Mouse (Mus musculus) A20 (cell line): ENCODE data around the gene Csnk1d.
A peak's percentile ranks its signal among the peaks of the same experiment; 100 is the strongest.

Source experiments
- DNase-seq: peaks from one replicate; pipeline ENCODE4 v3.0.0-alpha.2; 2011; ENCODE audit warnings: low read depth, low spot score

The Csnk1d gene

GRCm38 (mm10) chr11:120990951-120991526, at the start of gene Csnk1d:
Gene Csnk1d (minus strand): TSS chr11:120991330.
- peak; percentile 98 for DNase-seq

DNA sequence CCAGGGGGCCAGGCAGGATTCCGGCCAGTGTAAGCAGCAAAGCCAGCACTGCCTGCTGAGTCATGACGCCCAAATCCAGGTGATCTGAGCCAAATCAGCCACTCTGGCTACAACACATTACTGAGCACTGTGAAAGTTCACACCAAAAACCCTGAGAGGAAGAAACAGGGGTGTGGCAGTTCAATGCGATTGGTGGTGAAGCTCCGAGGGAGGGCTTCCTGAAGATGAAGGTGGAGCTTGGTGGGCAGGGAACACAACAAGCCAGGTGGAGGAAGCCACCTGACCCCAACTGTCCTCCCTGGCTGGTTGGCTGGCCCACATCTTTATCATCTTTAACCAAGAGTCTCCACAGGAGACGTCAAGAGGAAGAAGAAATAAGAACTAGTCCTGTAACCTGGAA, 48.2 kb upstream of the Csnk1d start, which contains the start of gene Cd7:
Cd7 (minus strand) TSS at position 117 of the 400 bp plus-strand sequence.
- no peak for DNase-seq

GRCm38 (mm10) chr11:121038366-121039240, 47.5 kb upstream of the Csnk1d start:
- DNase-seq = no peak

DNA sequence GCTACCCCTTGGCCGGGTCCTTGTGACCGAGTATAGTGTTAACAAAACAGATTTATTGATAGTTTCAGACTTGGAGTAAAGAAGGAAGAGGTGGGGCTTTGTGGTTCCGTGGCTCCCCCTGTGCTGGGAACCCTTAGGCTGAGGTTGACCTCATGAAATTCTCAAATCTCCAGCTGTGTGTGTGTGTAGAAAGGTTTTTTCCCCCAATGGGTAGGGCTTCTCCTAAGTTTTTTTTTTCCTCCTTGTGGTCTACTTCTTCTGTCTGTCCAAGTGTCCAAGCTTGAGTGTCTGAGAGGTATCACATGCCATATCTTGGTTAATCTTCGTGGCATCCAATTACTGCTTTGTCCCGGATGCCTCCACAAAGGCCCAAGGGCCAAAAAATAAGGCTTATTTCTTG, 42.0 kb upstream of the Csnk1d start:
- DNase-seq = no peak

DNA sequence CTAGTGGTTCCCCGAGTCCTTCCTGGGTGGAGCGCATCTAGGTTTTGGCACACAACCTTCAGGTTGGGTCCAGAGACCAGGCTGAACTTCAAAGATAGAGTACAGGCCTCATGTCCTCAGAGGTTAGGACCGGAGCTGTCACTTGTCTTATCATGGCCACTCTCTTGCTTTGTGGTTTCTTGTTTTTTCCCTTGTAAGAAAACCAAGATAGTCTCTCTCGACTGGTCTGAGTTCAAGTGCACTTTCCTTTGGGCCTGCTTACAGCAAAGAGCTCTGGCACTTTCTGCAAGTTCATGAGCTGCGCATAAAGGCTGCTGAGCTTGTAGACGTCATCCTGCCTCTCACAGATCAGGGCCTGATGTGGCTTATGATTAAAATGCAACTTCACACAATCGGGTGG, 36.1 kb upstream of the Csnk1d start:
- no peak for DNase-seq

- no peak for DNase-seq
Observed at GRCm38 (mm10) chr11:121024163-121024562, 33.0 kb upstream of the Csnk1d start.

DNA sequence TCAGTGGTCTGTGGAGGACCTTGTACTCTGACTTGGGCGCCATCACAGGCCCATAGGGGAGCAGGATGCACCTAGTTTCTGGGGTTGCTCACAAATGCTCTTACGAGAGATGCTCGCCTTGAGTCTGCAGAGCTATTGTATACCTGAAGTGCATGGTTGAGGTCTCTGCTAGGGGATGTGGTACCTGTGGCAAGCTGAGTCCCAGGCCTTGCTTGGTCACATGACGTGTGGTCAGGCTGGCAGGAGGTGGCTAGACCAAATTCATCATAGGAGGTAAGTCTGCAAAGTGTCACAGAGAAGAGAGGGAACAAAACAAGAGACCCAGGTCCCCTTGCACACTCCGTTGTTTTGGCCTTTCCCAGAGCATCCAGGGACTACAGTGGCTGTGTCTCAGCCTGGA, 28.4 kb upstream of the Csnk1d start:
- DNase-seq = no peak

GRCm38 (mm10) chr11:121017703-121018102, 26.6 kb upstream of the Csnk1d start:
- peak; percentile 60 for DNase-seq

DNA sequence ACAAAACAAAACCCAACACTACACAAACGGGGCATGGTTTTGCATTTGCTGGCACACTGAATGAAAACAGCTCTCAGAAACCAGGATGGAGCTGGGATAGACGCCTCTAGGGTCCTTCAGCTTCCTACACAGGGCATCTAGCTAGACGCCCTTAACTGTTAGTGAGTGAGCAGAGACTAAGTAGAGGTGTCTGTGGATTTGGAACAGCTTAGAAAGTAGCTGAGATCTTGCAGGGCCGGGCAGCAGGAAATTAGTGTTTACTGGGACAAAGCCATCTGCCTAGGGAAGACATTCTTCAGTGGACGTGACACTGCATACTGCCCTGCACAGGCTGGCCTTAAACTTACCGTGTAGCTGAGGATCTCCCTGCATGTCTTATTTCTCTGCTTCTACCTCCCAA, 24.3 kb upstream of the Csnk1d start:
- DNase-seq = no peak

DNA sequence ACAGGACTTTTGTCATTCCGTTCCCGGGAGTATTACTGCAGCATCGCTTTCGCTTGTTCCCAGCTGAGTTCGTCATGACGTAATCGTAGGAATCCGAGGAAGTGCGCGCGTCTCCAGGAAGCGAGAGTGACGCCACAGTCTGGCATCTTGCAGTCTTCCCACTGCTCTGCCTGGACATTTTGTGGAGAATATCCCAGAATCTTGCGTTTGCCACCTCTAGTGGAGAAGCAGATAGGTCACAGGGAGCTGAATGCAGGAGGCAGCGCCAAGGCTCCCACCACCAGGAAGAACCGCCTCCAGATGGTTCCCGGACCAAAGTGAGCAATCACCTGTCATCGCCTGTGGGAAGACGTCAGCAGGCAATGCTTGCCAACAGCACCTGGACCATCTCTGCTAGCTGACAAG, 23.8 kb upstream of the Csnk1d start:
- no peak for DNase-seq

- no peak for DNase-seq
Observed at GRCm38 (mm10) chr11:121013656-121014055, 22.5 kb upstream of the Csnk1d start.

DNA sequence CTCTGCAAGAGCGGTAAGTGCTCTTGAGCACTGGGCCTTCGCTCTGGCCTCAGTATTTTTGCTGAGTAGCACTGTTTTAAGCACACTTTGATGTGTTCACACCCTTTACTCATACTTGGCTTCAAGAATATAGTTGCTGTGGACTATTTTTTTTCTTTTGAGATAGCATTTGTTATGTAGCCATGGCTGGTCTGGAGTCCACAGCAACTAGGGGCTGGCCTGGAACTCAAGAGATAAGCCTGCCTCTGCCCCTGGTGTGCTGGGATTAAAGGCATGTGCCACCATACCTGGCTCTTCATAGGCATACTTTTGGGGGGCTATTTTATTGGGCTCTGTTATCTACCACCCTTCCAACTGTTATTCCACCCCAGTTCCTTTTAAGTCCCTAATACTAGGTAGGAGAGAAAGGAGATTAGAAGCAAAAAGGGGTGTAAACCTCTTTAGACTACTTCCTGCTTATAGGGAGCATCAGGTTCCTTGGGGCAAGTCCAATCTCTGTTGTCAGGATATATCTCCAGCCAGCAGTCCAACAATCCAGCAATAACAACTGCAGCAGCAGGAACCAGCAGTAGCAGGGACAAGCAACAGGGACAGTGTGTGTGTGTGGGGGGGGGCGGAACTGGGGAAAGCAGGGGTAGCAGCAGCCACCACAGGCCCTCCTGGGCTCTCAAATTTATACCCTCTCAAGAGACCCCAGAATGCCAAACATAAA, 19.1 kb upstream of the Csnk1d start:
- DNase-seq = no peak

- DNase-seq = no peak
Observed at GRCm38 (mm10) chr11:121006184-121006583, 15.1 kb upstream of the Csnk1d start.

GRCm38 (mm10) chr11:121004281-121004680, 13.2 kb upstream of the Csnk1d start:
- no peak for DNase-seq

DNA sequence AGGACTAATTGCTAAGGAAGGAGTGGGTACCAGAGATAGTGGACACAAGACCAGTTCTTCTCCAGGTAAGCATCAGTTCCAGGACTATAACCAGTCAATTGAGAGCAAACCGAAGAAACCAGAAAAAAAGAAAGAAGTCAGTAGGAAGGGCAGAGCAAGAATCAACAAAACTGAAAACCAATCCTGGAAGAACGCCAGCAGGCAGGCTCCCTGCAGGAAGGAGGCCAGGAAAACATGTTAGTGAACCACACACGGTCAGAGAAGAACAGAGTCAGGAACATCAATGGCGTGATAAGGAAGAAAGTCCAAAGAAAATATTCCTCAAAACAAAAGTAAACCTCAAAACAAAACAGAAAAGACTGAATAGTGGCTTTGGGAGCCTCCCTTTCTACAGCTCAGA, 10.8 kb upstream of the Csnk1d start:
- no peak for DNase-seq

GRCm38 (mm10) chr11:120994741-120995140, 3.6 kb upstream of the Csnk1d start:
- DNase-seq = no peak

- DNase-seq = no peak
Observed at GRCm38 (mm10) chr11:120993586-120993985, 2.5 kb upstream of the Csnk1d start.

GRCm38 (mm10) chr11:120993080-120993479, 1.9 kb upstream of the Csnk1d start:
- DNase-seq = no peak

GRCm38 (mm10) chr11:120991791-120992190, 661 bp upstream of the Csnk1d start:
- no peak for DNase-seq

- DNase-seq = peak; percentile 58
Observed at GRCm38 (mm10) chr11:120990126-120990781, 876 bp downstream of the Csnk1d start.

GRCm38 (mm10) chr11:120989523-120989922, 1.6 kb downstream of the Csnk1d start:
- peak; percentile 22 for DNase-seq

DNA sequence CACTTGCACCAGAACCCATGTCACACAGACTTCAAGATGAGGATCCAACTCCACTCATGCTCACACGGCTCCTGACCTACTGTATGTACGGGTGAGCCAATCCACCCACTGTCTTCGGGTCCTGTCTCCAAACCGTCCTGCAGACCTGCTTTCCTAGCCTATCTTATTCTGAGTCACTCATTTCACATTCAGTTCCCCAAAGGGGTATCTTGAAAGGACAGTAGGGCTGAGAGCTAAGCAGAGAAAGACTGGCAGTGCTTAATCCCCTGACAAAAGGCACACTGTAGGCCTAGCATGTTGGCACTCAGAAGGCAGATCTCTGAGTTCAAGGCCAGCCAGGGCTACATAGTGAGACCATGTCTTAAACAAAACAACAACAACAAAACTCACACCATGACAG, 2.7 kb downstream of the Csnk1d start:
- peak; percentile 39 for DNase-seq
